Mouse (Mus musculus) embryonic facial prominence, embryonic 12.5 days (tissue): ENCODE measurements at regions not wholly inside any gene's neighbourhood (a gene's known extent, or its start where the extent isn't known, plus 50 kb on each side); places are given as distances from the start of the nearest gene placed in this dataset.

Source experiments
- ATAC-seq: fragments of 200-750 bp; cut with Nextera tagmentation; 2 replicates; pipeline ENCODE4 v1.8.0; 2017; ENCODE audit not compliant: insufficient number of reproducible peaks, insufficient read depth, low FRiP score, low TSS enrichment
- H3K27ac ChIP-seq: fragments of 300-500 bp; sonication (generic); 2 replicates; pipeline ENCODE4 v1.5.1; 2016; ENCODE audit warnings: mild to moderate bottlenecking
- H3K27me3 ChIP-seq: fragments of 300-500 bp; sonication (generic); 2 replicates; pipeline ENCODE4 v1.6.1; 2016; ENCODE audit warnings: mild to moderate bottlenecking, moderate library complexity
- H3K36me3 ChIP-seq: fragments of 300-500 bp; sonication (generic); 2 replicates; pipeline ENCODE4 v1.6.1; 2016; ENCODE audit warnings: mild to moderate bottlenecking
- H3K4me1 ChIP-seq: fragments of 300-500 bp; sonication (generic); 2 replicates; pipeline ENCODE4 v1.6.1; 2016
- H3K4me2 ChIP-seq: fragments of 300-500 bp; sonication (generic); replicated peaks from 2 replicates; pipeline ENCODE4 v1.6.1; 2016; ENCODE audit warnings: mild to moderate bottlenecking, moderate library complexity
- H3K4me3 ChIP-seq: fragments of 300-500 bp; sonication (generic); 2 replicates; pipeline ENCODE4 v1.5.1; 2016; ENCODE audit warnings: mild to moderate bottlenecking
- H3K9ac ChIP-seq: fragments of 300-500 bp; sonication (generic); 2 replicates; pipeline ENCODE4 v1.6.1; 2016; ENCODE audit warnings: mild to moderate bottlenecking, moderate library complexity
- H3K9me3 ChIP-seq: fragments of 300-500 bp; sonication (generic); 2 replicates; pipeline ENCODE4 v1.6.1; 2016; ENCODE audit warnings: mild to moderate bottlenecking, moderate library complexity
- WGBS: fragments of 180-500 bp; shearing (Covaris S2); methylation state at CpG from one replicate; pipeline ENCODE4 v1.1.7; 2016; 5-methylcytosine and 5-hydroxymethylcytosine counted together

DNA sequence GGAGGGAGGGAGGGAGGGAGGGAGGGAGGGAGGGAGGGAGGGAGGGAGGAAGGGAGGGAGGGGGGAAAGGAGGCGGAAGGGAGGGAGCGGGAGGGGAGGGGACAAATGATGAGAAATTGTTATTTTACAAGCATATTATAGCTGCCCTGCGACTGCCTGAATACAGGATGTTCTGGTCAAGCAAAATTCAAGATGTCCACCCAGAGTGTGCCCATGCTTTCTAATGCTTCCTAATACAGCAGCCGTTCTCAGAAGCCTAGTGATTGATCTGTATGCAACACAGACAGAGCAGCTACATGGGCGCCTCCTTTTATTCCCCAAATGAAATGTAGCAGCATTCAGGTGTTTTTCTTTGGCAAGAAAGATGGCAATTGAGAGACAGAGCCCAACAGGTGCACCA is 434.9 kb downstream of the Gxylt1 start:
- Histone ChIP-seq H3K9me3 (no peaks in the 10 kb centered on the region), H3K4me2 (no peak overlapping the region), H3K4me1 (no peaks in the 10 kb centered on the region), H3K9ac (no peak overlapping the region), H3K4me3 (no peak overlapping the region), H3K27me3 (no peaks in the 10 kb centered on the region), H3K27ac (no peak overlapping the region), H3K36me3 (no peaks in the 10 kb centered on the region)
- ATAC-seq: no peak
- WGBS: 87% methylated on average over 5 of the region's 5 CpGs

DNA sequence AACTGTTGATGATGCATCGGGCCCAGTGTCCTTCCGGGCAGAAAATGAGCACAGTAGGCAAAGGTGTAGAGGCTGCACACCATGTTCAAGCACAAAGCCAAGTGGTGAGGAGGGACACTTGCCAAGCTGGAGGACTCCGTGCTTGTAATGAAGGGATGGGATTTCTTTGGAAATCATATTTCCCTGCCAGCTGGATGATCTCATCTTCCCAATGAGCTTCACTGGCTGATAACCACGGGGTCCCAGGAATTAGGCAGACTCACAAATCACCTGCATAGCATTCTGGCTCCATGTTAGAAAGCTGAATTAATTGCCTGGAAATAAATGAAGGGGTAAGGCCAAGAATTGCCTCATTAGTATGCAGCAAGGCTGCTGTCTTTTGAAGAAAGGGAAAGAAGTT is 435.4 kb downstream of the Gxylt1 start:
- Histone ChIP-seq H3K27ac (no peak overlapping the region), H3K4me2 (no peak overlapping the region), H3K27me3 (no peaks in the 10 kb centered on the region), H3K9me3 (no peaks in the 10 kb centered on the region), H3K4me1 (no peaks in the 10 kb centered on the region), H3K9ac (no peak overlapping the region), H3K36me3 (no peaks in the 10 kb centered on the region), H3K4me3 (no peak overlapping the region)
- ATAC-seq: no peak
- 84% methylated on average over 4 of the region's 4 CpGs for WGBS

DNA sequence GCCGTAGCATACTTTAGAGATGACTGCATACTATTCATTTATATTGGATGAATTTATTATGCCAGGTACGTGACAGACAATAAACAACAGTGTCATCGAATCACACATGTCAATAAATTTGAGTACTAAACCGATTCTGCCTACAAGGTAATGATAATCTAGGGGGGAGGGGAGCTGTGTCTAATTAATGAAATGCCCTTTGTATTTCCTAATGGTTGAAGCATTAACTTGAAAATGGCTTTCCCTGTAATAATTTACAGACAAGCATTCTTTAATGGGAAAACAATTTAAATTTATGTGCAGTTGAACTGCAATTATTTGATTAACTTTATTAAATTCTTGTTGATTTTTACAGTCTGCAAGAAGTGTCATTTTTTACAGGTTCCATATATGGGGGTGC is 429.5 kb downstream of the Pdzrn4 start:
- no peak overlapping the region for H3K9ac ChIP-seq
- no peaks in the 10 kb centered on the region for H3K9me3 ChIP-seq
- ATAC-seq: no peak
- H3K27ac ChIP-seq: no peak overlapping the region
- no peak overlapping the region for H3K4me2 ChIP-seq
- WGBS: 86% methylated on average over 4 of the region's 4 CpGs
- no peaks in the 10 kb centered on the region for H3K27me3 ChIP-seq
- H3K4me1 ChIP-seq: no peaks in the 10 kb centered on the region
- no peak overlapping the region for H3K4me3 ChIP-seq
- no peaks in the 10 kb centered on the region for H3K36me3 ChIP-seq
